Mouse (Mus musculus) adrenal gland, postnatal 10 days (tissue): ENCODE results near the gene Ptpn22. TPM values are rescaled to one million over a fixed set of nuclear protein-coding genes. Genes with fewer than 3 reads are reported as not detected.

Experiments
- DNase-seq: peaks from one replicate; pipeline ENCODE4 v3.0.0; 2021; ENCODE audit warnings: mixed read lengths
- total RNA-seq, 2 experiments: library from RNA; stranded (reverse); gene quantifications; 2 replicates each; pipeline ENCODE4 v1.2.3; 2021

Ptpn22 gene
- total RNA-seq, 2 experiments from 2014 or later = 2.6 to 3.2 TPM

GRCm38 (mm10) chr3:103925302-103925701 lies 65.7 kb downstream of the Ptpn22 start:
- no peak for DNase-seq

- DNase-seq = peak; percentile 22
These were observed 67.9 kb downstream of the Ptpn22 start for GRCm38 (mm10) chr3:103927511-103927910.

- DNase-seq = no peak
These were observed 85.4 kb downstream of the Ptpn22 start for GRCm38 (mm10) chr3:103944794-103945562.

DNA sequence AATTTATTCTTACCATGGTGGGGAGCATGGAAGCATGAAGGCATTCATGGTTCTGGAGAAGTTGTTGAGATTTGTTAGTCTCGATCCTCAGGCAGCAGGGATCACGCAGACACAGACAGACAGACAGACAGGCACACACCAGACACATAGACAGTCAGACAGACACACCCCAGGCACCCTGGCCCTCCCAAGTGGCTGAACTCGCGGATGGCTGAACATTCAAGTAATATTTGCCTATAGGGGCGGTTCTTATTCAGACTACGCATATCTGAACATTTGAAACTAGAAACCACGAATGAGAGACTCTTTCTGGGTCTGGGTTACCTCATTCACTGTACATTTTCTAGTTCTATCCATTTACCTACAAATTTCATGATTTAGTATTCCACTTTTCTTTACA lies 89.1 kb downstream of the Ptpn22 start:
- DNase-seq = no peak

- DNase-seq = no peak
These were observed 101.0 kb downstream of the Ptpn22 start for GRCm38 (mm10) chr3:103960622-103961021.

Other genes starting within 250 kb of the Ptpn22 start
- 1 to 10 TPM in 1 of 2 experiments, under 1 TPM in 1; 0.39 to 2.0 TPM for gene Atg4a-ps, start 213.7 kb upstream of the Ptpn22 start, total RNA-seq
- 10 to 100 TPM; 15.9 to 17.5 TPM for gene Olfml3, start 121.8 kb upstream of the Ptpn22 start, total RNA-seq
- gene Gm10964, start 120.4 kb upstream of the Ptpn22 start, total RNA-seq = not detected
- gene Hipk1, start 68.2 kb upstream of the Ptpn22 start, total RNA-seq = 100 to 1,000 TPM; 128 to 162 TPM
- gene Dclre1b, start 50.4 kb upstream of the Ptpn22 start, total RNA-seq = 10 to 100 TPM; 15.1 to 16.9 TPM
- gene Ap4b1, start 50.3 kb upstream of the Ptpn22 start, total RNA-seq = 10 to 100 TPM; 18.8 to 23.7 TPM
- gene Gm43064, start 50.2 kb upstream of the Ptpn22 start, total RNA-seq = under 1 TPM in 1 of 2 experiments, not detected in 1; 0.58 TPM
- gene Bcl2l15, start 27.2 kb upstream of the Ptpn22 start, total RNA-seq = under 1 TPM in 1 of 2 experiments, not detected in 1; 0.36 TPM
- 10 to 100 TPM; 16.0 to 17.7 TPM for gene Rsbn1, start 54.3 kb downstream of the Ptpn22 start, total RNA-seq
- gene Phtf1, start 108.3 kb downstream of the Ptpn22 start, total RNA-seq = 10 to 100 TPM; 16.4 to 19.4 TPM